12 mouse cellular contexts compared by ENCODE assay signal in genomic region chr8:77436013-77436990, GRCm38 (mm10).
DNase-seq lines count a peak whose midpoint lies in the region; ATAC-seq and TF ChIP-seq lines count a peak whose summit lies in the region.
"Had no signal": no experiment of that assay in that cellular context is flagged by ENCODE, and none has a peak within 500 bp of the region (broad histone marks: within the 10 kb centered on the region; RNA-seq: fewer than 3 reads in every experiment).

No protein-coding gene starts in this region.

- H3K27me3 ChIP-seq in lung, embryonic 15.5 days = no peaks in the 10 kb centered on the region
- no peaks in the 10 kb centered on the region for H3K27me3 ChIP-seq in kidney, embryonic 15.5 days
- H3K27me3 ChIP-seq in splenic B cell, adult 2 months (ENCODE audit: control insufficient read depth, insufficient read depth, low read length, poor library complexity, severe bottlenecking) = no peaks in the 10 kb centered on the region; the same call in 1 of the 2 replicates
- H3K27me3 ChIP-seq: embryonic facial prominence, embryonic 12.5 days; hindbrain, embryonic 12.5 days had no signal

- no peak for TF ChIP-seq POLR2A in lung, adult 2 months (IDR thresholded peaks at IDR 0.05; ENCODE audit: borderline replicate concordance, extremely low read depth, low read depth, low read length)

- ATAC-seq in lung, embryonic 15.5 days (ENCODE audit: borderline replicate concordance, extremely low read depth, low FRiP score, low TSS enrichment) = no peak
- no peak; the same call in 1 of the 2 replicates for ATAC-seq in kidney, embryonic 15.5 days (replicated peaks; ENCODE audit: low FRiP score)

- H3K27ac ChIP-seq in lung, embryonic 15.5 days = peak overlapping the region; percentile 43
- H3K27ac ChIP-seq in kidney, embryonic 15.5 days = peak overlapping the region; percentile 57
- H3K27ac ChIP-seq: embryonic facial prominence, embryonic 12.5 days; hindbrain, embryonic 12.5 days; left cerebral cortex, adult 2 months had no signal

- no peak for TF ChIP-seq CTCF in lung, adult 2 months (IDR thresholded peaks at IDR 0.05; ENCODE audit: insufficient read depth, low read length)

- 35% methylated on average over 15 of the region's 15 CpGs for WGBS in lung, embryonic 15.5 days
- 54% methylated on average over 15 of the region's 15 CpGs for WGBS in lung, adult 2 months
- 34% methylated on average over 15 of the region's 15 CpGs for WGBS in kidney, embryonic 15.5 days

- no peaks in the 10 kb centered on the region for H3K9me3 ChIP-seq in lung, embryonic 15.5 days
- H3K9me3 ChIP-seq in kidney, embryonic 15.5 days (replicated peaks) = no peaks in the 10 kb centered on the region
- H3K9me3 ChIP-seq: embryonic facial prominence, embryonic 12.5 days; hindbrain, embryonic 12.5 days had no signal

- H3K4me2 ChIP-seq in lung, embryonic 15.5 days = no peak overlapping the region
- no peak overlapping the region for H3K4me2 ChIP-seq in kidney, embryonic 15.5 days
- H3K4me2 ChIP-seq: embryonic facial prominence, embryonic 12.5 days; hindbrain, embryonic 12.5 days; midbrain, embryonic 11.5 days had no signal

- peaks cover 66% of the 10 kb centered on the region for H3K4me1 ChIP-seq in lung, embryonic 15.5 days
- H3K4me1 ChIP-seq in lung, adult 2 months (ENCODE audit: control insufficient read depth, insufficient read depth, low read length) = peaks cover 11% of the 10 kb centered on the region
- peaks cover 56% of the 10 kb centered on the region for H3K4me1 ChIP-seq in kidney, embryonic 15.5 days

- no peak for DNase-seq in lung, adult 2 months
- peak; percentile 44 for DNase-seq in embryo, embryonic 10.5 days (ENCODE audit: low spot score)
- DNase-seq in splenic B cell, adult 2 months (ENCODE audit: low read depth, low spot score) = peak; percentile 28
- DNase-seq in adrenal gland, postnatal 14 days = no peak
- no peak for DNase-seq in gastrocnemius, postnatal 25 days
- no peak for DNase-seq in adrenal gland, adult 8-10 months

- no peak overlapping the region for H3K4me3 ChIP-seq in lung, embryonic 15.5 days
- no peak overlapping the region for H3K4me3 ChIP-seq in lung, adult 2 months (replicated peaks; ENCODE audit: extremely low read depth, low read depth, low read length)
- H3K4me3 ChIP-seq in kidney, embryonic 15.5 days (replicated peaks) = no peak overlapping the region
- H3K4me3 ChIP-seq: embryonic facial prominence, embryonic 12.5 days; hindbrain, embryonic 12.5 days; left cerebral cortex, adult 2 months had no signal

- no peak overlapping the region for H3K9ac ChIP-seq in lung, embryonic 15.5 days
- H3K9ac ChIP-seq in kidney, embryonic 15.5 days = no peak overlapping the region
- H3K9ac ChIP-seq: embryonic facial prominence, embryonic 12.5 days; hindbrain, embryonic 12.5 days had no signal

- no peaks in the 10 kb centered on the region for H3K36me3 ChIP-seq in lung, embryonic 15.5 days
- H3K36me3 ChIP-seq in kidney, embryonic 15.5 days = no peaks in the 10 kb centered on the region
- no peaks in the 10 kb centered on the region for H3K36me3 ChIP-seq in splenic B cell, adult 2 months (ENCODE audit: control insufficient read depth, insufficient read depth, low read length, poor library complexity, severe bottlenecking)
- H3K36me3 ChIP-seq: embryonic facial prominence, embryonic 12.5 days; hindbrain, embryonic 12.5 days had no signal

Comparison
In these comparisons a context has a peak if more than half of its experiments do, and no peak if none do; other contexts are left out.
1. DNase-seq: peak in embryo, embryonic 10.5 days (single experiment) and splenic B cell, adult 2 months (single experiment); none in lung, adult 2 months (single experiment), adrenal gland, postnatal 14 days (single experiment), gastrocnemius, postnatal 25 days (single experiment) and adrenal gland, adult 8-10 months (single experiment).